Mouse (Mus musculus) layer of hippocampus, adult 9-11 months (tissue): Measurements from ENCODE around the gene Ifna4.
A peak's percentile ranks its signal among the peaks of the same experiment; 100 is the strongest.

Experiments used
- DNase-seq: peaks from one replicate; pipeline ENCODE4 v3.0.0; 2022

The Ifna4 gene

DNA sequence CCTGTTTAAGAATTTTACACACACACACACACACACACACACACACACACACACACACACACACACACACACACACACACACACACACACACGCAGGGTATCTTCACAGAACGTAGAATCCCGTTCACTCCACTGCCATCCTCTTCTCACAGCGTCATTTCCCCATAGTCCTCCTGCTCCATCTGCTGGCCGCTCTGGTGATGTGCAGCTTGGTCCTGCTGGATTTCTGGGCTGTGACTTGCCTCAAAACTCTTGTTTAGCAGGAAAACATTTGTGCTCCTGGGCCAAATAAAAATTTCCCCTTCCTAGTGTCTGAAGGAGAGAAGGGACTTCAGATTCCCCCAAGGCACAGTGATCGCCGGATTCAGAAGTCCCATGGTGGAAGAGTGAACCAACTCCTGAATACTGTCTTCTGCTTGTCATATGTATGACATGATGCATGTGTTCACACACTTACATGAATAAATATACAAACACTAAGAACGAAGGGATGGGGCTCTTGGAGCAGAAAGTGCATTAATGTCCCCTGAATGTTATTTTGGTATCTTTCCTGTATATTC is 25.8 kb downstream of the Ifna4 start:
- DNase-seq = peak; percentile 52

DNA sequence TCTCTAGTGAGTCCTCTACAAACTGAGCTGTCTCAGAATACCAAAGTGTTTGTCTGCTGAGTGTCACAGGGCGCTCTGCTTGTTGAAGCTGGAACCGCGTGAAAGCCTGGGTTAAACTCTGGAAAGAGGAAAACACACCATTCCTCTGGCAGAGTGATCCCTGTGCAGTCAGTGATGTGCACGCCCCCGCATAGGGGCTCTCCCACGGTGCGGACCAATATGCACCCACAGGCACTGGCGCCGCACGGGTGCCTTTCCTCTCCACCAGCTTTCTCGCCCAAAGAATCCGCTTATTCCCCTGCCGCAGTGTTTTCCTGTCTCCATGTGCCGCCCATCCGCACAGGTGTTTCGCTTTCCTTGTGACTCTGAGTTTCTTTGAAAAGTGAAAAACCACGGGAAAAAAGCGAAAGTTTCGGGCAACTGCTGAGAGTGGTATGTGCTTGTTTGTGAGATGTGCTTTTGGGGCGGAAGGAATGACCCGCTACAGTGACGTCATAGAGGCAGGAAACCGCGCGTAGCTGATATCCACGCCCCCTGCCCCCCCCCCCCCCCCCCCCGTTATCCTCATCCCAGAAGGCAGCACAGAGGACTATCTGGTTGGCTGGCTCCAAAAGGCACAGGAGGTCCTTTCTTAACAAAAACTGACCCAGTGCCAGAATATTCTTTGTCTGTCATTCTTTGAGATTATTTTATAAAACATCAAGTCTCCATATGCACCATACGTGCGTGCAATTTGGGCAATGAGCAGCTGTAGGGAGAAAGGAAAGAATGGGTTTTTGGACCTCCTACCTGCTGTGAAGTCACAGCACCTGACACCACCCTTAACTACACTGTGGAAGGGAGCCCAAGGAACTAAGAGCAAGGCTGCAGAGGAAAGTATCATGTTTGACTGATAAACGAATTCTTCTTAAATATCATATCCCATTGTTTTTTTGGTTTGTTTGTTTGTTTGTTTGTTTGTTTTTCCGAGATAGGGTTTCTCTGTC is 26.6 kb downstream of the Ifna4 start:
- no peak for DNase-seq

DNA sequence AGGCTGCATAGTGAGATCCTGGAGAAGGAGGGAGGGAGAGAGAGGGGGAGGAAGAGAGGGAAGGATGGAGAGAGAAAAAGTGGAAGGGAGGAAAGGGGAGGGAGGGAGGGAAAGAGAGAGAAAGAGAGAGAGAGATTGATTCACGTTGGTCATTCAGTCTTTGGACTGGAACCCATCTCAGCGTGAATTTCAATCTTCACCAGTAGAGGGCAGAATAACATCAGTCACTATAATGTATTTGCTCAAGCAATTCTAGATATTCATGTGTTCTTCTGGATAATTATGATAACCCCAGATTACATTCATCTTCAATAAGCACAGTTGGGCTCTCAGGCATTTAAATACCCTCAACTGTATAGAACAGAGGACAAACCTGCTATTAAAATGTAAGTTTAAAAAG is 31.0 kb downstream of the Ifna4 start:
- DNase-seq = no peak

DNA sequence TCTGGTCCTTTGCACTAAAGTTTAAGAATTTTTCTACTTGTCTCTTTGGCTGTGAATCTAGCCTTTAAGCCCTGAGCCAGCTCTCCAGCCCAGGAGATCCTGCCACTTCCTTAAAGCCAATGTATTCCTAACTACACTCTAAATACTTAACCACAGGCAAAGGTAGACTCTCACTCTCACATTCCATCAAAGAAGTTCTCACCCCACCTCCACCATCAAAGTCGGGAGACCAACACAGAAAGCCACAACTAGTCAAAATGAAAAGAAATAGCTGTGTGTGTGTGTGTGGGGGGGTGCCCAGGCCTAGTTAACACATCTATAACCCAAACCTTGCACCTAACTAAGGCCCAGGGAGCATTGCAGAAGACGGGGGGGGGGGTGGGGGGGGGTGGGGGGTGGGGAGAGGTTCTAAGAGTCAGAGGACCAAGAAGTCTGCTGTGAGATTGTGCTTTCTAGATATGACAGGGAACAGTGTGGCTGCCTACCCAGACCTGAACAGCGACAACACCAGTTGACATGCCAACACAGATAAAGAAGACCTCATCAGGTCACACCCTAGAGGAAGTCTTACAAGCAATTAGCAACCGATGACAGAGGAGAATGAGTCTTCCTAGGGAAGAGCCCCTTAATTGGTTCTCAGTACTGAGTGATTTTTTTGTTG is 33.9 kb downstream of the Ifna4 start:
- no peak for DNase-seq

DNA sequence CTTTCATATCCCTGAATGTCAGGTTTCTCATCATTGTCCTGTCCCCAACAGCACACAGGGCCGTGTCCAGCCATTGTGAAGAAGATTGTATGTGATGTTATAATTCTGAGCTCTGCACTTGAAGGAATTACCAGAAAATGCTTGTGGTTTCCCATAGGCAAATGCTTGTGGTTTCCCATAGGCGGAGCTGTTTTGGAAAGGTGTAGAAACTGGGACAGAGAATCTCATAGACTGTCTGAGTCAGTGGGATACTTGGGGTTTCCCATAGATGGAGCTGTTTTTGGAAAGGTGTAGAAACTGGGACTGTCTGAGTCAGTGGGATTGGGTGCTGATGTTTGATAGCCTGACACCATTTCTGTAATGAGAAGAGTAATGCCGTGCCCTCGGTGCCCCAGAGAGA is 34.9 kb downstream of the Ifna4 start:
- DNase-seq = no peak

DNA sequence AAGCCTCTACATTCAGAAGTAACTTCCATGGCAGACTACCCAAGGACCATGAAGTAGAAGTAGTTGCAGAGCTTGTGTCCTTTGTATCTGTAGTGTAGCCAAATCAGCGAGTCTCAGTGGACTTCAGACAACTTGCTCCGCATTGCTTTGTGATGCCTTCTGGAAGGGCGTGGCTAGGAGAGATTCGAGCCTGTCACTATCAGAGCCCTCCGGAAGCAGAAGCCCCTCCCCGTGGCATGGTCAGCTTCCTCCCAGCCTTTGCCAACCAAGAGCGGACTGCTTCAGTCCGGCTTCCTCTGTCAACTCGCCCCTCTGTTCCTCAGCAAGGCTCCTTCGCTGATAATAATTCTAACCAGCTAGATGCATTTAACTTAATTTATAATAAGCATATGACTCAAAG is 36.6 kb downstream of the Ifna4 start:
- DNase-seq = no peak

DNA sequence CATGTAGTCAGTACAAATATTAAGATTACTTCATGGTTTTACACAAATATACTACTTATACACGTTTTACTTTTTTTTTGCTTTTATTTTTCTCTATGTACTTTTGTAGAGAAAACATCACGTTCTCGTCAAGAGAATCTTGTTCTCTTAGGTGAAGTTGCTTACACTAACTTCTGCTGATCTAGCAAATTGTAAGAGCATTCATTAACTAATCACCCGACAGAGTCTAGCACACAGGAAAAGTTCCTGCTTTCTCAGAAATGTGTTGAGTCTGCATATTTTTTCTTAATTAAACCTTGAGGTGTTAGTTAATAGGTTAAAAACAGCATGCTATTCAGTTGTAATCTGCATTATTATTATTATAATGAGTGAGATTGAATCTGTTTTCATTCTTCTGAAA is 37.1 kb downstream of the Ifna4 start:
- DNase-seq = no peak

DNA sequence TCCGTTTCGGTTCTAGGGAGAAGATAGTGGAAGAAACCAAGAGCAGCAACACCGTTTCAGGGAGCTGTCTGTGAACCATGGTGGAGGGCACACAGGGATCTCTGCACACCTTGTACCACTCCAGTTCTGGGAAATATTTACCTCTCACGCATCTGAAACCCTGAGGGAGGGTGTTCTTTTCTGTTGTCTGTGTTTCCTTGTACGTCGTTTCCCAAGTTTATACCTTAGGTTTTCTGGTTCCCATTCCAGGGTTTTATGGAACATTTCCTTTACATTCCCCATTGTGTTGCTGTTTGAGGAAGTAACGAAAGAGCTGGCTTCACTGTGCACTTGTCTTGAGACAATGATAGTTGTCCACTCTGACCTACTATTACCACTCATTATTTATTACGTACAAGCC is 38.4 kb downstream of the Ifna4 start, which contains the start of gene Ifne:
Gene Ifne (minus strand): TSS at position 101 of the 400 bp plus-strand sequence.
- no peak for DNase-seq

DNA sequence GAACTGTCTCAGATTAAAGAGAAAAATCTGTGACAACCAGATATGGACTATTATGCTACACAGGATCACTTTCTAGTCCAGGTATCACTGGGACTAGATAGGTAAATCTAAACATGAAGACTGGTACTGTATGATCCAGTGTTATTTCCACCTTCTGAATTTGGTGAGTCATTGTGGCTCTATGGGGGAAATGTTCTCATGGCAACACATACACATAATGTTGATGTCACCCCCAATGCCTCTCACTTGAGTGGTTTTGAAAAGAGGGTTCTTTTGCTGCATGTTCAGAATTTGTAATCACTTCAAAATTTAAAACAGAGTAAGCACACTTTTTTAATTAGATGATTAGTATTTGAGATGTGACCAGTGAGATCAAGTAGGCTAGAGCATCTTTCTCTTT is 46.6 kb downstream of the Ifna4 start:
- DNase-seq = no peak
